Mouse (Mus musculus) regulatory T cell (primary cell): ENCODE measurements around the gene Mras.

Experiments used
- in situ Hi-C: fragments of 300-600 bp; cut with MboI, MseI; formaldehyde crosslinking; loops from one replicate; pipeline ENCODE4 v1.15.1; 2025; ENCODE audit warnings: high pct_unique_total_duplicates

The Mras gene

GRCm38 (mm10) chr9:99437031-99437764 lies at the start of gene Mras:
Gene Mras (minus strand): TSS chr9:99437381.
- in situ Hi-C loops, result no loop called here

GRCm38 (mm10) chr9:99485144-99485543 lies 48.0 kb upstream of the Mras start:
- in situ Hi-C loops, result loop anchor here (5.0 kb wide), 1 partner anchor 87 kb away; no protein-coding TSS in a partner anchor

DNA sequence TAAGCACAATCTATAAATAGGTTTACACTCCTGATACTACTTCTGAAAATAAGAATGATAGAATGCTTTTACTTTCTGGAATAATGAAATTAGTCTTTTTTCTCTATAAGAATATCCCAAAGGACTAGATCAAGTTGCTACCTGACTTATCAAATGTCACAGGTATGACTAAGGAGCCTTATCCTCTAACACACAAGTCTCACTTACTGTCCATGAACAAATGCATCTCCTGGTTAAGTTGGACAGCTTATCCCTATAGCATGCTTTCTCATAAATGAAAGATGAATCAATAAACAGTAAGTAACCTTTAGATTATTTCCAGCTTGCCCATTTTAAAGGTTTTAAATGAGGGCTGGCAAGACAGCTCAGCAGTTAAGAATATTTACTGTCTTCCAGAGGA lies 47.5 kb upstream of the Mras start:
- in situ Hi-C loops, result loop anchor here (5.0 kb wide), 1 partner anchor 88 kb away; no protein-coding TSS in a partner anchor

DNA sequence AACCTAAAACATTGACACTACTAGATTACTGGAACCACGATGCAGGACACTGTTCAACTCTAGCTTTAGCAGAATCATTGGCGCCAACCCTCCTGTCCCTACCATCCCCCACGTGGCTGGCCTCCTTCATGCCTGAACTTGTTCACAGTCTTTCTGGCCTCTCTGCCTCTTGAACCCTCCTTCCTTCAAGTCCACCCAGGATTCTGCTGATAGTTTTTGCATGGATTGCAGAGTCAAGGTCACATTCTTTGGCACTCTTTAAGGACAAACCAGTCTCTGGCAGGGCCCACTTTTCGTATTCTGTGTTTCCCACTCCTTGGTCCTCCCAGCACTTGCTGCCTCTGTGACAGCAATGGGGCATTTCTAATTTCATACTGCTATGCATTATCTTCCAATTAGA lies 46.0 kb upstream of the Mras start:
- in situ Hi-C loops, result no loop called here

DNA sequence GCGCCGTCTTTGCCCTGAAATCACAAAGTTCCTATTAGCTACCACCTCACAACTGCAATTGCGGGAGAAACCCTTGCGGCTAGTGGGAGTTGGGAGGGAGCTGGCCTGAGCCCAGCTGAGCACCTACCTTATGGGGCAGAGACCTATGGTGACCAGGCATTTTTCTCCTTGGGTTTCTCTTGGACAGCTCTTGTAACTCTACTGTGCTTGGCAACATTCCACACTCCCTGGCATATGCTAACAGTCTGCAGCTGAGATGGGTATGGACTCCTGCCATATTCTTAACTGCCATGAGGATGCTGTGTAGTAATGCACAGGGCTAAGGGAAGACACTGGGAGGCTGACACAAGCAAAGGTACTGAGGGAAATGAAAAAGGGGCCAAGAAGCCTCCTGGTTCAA lies 43.6 kb upstream of the Mras start:
- in situ Hi-C loops, result no loop called here

DNA sequence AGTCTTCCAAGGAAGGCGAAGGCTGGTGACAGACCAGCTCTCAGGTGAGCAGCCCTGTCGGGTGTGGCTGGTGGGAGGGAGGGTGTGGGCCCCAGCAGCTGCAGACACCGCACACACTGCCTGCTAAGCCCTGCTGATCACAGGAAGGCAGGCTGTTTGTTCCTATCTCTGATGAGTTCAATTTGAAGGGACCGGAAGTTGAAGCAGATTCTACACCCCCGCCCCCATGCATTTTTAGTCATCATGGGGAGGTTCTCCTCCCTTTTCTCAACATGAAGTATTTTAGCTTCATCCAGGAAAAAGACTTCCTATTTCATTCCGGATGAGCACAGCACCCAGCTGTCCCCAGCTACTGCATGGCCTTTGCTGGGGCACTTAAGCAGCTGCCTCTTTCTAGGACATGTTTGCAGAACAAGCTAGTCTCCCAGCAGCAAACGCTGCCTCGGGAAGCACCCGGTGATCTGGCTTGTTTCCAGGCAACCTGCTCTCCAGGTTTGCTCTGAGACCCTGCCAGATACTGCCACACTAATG lies 42.1 kb upstream of the Mras start:
- in situ Hi-C loops, result no loop called here

DNA sequence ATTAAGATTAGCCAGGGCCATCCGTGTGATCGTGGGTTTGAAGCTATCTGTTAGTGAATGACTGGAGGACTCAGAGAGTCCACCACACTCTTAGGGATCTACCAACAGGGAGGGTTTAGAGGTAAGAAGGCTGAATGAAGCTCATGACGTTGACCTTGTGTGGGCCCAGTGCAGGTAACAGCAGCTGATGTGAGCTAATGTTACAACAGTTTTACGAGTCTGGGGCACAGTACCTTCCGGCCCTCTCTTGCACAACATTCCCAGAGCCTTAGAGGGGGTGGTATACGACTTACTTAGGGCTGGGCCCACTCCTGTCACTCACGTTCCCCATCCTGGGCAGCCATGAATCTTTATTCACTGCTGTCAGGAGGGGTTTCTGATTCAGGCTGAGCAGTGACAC lies 34.2 kb upstream of the Mras start:
- in situ Hi-C loops, result loop anchor here (5.0 kb wide), 1 partner anchor 191 kb away; no protein-coding TSS in a partner anchor

DNA sequence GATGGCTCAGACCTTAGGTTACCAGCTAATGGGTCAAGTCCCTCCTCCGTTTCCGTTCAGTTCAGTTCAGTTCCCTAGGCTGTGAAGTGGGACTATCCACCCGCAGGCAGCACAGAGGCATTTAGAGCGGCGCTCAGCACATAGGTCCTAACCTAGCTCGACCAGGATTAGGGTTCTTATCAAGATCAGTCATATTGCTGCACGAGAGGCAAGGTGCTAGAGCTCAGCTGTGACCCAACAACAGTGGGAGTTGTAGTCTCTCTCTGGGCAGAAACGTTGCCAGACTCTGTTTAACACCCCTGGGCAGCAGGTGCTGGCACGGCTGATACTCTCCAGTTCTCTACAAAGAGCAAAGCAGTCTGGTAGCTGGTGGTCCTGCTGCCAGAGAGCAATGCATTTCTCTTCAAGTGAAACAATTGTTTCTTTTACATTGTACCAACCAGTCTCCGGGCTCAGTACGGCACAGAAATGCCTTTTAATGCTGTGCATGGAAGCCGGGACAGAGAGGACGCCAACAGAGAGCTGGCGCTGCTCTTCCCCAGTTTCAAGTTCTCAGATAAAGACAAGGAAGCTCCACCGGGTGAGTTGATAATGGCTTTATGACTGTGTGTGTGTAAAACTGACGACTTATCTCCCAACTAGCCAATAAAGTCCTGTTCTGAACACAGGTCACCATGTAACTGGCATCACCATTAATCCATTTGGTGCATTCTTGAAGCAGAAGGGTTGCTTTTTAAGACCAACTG lies 33.3 kb upstream of the Mras start:
- in situ Hi-C loops, result loop anchor here (5.0 kb wide), 1 partner anchor 192 kb away; no protein-coding TSS in a partner anchor

DNA sequence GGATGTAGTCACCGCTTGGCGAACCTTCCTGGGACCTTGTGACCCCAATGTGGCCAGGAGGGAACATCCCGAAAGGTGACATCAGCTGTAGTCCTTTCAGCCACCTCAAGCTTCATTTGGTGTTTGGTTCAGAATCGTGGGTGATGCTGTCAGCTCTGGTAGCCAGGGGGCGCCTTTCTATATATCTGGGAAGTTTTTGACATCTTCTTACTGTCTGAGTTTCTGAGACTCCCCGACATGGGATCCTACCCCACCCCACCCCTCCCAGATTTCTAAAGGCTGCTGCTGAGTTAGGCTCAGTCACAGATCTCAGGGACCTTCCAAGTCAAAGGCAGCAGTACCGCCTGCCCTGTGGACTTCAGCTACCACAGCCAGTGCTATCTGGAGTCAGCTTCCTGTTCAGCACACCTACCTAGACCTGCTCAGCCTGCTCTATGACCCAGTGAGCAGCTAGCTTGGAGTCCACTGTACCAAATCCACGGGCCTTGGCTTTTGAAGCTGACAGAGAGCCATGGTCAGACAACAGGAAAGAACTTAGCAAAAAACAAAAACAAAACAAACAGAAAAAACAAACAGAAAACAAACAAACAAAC lies 32.6 kb upstream of the Mras start:
- in situ Hi-C loops, result loop anchor here (5.0 kb wide), 1 partner anchor 193 kb away; no protein-coding TSS in a partner anchor

GRCm38 (mm10) chr9:99468572-99468971 lies 31.4 kb upstream of the Mras start:
- in situ Hi-C loops, result no loop called here

DNA sequence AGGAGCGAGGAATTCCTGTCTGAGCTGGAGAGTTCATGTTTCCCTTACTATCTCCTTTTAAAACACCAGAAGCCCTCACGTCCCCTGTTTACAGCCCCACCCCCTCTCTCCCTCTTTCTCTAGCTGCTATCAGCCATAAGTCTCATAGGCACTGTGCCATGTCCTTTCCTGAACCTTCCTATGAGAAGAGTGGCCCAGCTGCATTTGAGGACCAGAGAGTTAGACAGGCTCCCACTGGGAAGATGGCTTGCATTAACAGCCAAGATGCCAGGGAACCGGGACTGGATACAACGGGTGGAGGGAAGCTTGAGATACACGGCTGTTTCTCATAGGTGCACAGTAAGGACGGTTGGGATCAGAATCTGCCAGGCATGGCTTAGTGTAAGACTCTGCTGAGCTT lies 27.7 kb upstream of the Mras start:
- in situ Hi-C loops, result no loop called here

- in situ Hi-C loops, result no loop called here
Observed at GRCm38 (mm10) chr9:99459730-99460129, 22.5 kb upstream of the Mras start.

GRCm38 (mm10) chr9:99458529-99459208 lies 21.5 kb upstream of the Mras start:
- in situ Hi-C loops, result no loop called here

GRCm38 (mm10) chr9:99454211-99454610 lies 17.0 kb upstream of the Mras start:
- in situ Hi-C loops, result no loop called here

DNA sequence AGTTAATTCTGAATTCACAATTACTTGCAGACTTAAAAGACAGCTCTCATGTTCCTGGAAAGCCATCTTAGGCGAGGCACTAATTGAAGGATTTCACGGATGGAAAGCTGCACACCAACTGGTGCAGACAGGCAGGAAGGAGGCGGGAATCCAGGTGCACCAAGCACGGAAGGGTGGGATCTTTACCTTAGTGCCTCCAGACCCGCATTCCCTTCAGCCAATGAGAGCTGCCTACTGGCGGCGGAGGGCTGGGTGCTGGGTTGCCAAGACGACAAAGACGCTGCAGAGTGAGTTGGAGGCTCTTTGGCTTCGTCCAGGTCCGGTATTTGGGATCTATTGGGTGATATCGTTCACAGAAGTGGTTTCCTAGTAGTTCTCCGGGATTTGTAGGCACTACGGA lies 14.0 kb upstream of the Mras start, which contains the start of gene Nme9:
Gene Nme9, plus strand, starts transcription at position 315 of the 400 bp plus-strand sequence.
- in situ Hi-C loops, result no loop called here

GRCm38 (mm10) chr9:99449886-99450647 lies 12.9 kb upstream of the Mras start:
- in situ Hi-C loops, result no loop called here

DNA sequence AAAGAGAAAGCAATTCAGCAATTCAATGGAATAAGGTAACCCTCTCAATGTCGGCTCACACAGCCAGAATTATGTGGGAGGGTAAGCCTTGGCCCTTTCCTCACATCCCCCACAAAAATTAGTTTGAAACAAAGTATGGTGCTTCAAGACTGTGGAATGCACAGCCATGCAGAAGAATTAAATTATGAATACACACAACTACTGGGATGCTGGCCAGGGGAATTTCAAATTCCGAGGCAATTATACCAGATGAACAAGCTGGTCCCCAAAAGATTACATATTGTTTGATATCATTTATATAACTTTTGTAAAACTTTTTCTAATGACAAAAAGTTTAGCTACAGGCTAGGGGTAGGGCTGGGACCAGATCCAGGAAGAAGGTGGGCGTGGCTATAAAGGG lies 10.1 kb upstream of the Mras start:
- in situ Hi-C loops, result no loop called here

- in situ Hi-C loops, result no loop called here
Observed at GRCm38 (mm10) chr9:99446259-99446658, 9.1 kb upstream of the Mras start.

- in situ Hi-C loops, result no loop called here
Observed at GRCm38 (mm10) chr9:99444590-99445178, 7.5 kb upstream of the Mras start.
